Mouse (Mus musculus) MEL (cell line): ENCODE data around the gene Prkce.

Source experiments
- CHD1 ChIP-seq: IDR thresholded peaks from 2 replicates; pipeline ENCODE4 v1.6.1; 2012; ENCODE audit warnings: low read depth, mild to moderate bottlenecking, inconsistent platforms, low read length, improper control_type of control experiment
- CTCF ChIP-seq, 3 experiments: IDR thresholded peaks in 2 of 3; conservative IDR thresholded peaks in 1 of 3; 2 replicates each; pipeline ENCODE4 v1.5.1; 2011 to 2012; ENCODE audit warnings: low read length in 3 of 3, low read depth in 2 of 3, mild to moderate bottlenecking in 2 of 3, improper control_type of control experiment in 1 of 3, inconsistent platforms in 1 of 3, mixed read lengths in 1 of 3, moderate library complexity in 1 of 3; ENCODE audit not compliant: control insufficient read depth in 1 of 3, insufficient read depth in 1 of 3, poor library complexity in 1 of 3, severe bottlenecking in 1 of 3
- HCFC1 ChIP-seq: IDR thresholded peaks from 2 replicates; pipeline ENCODE4 v1.6.1; 2012; ENCODE audit warnings: low read depth, mild to moderate bottlenecking, inconsistent platforms, low read length, improper control_type of control experiment, moderate library complexity
- MEF2A ChIP-seq: IDR thresholded peaks from 2 replicates; pipeline ENCODE4 v1.6.1; 2014; ENCODE audit warnings: low read depth, mild to moderate bottlenecking, inconsistent platforms, low read length, improper control_type of control experiment; ENCODE audit not compliant: poor library complexity, insufficient replicate concordance, severe bottlenecking; ENCODE audit errors: extremely low read depth
- USF2 ChIP-seq, 2 experiments: IDR thresholded peaks; 2 replicates each; pipeline ENCODE4 v1.6.1; 2011 to 2012; ENCODE audit warnings: improper control_type of control experiment in 2 of 2, low read length in 2 of 2, borderline replicate concordance in 1 of 2, inconsistent platforms in 1 of 2, low read depth in 1 of 2, mild to moderate bottlenecking in 1 of 2; ENCODE audit not compliant: insufficient read depth in 1 of 2

GRCm38 (mm10) chr17:86669641-86670373 is 502.2 kb downstream of the Prkce start:
- TF ChIP-seq CHD1, result no peak
- no peak for TF ChIP-seq CTCF (IDR thresholded peaks at IDR 0.05 in 2 of 3, conservative IDR thresholded peaks at IDR 0.05 in 1 of 3; ENCODE audit: control insufficient read depth in 1 of 3, insufficient read depth in 1 of 3, low read depth in 2 of 3, low read length in 3 of 3, poor library complexity in 1 of 3, severe bottlenecking in 1 of 3)
- no peak for TF ChIP-seq USF2 (IDR thresholded peaks at IDR 0.05; ENCODE audit: borderline replicate concordance in 1 of 2, insufficient read depth in 1 of 2, low read depth in 1 of 2, low read length in 2 of 2)
- no peak for TF ChIP-seq MEF2A
- TF ChIP-seq HCFC1, result no peak
